Mouse (Mus musculus) liver, embryonic 14.5 days (tissue): Measurements from ENCODE around the gene Phldb2. TPM values are rescaled to one million over a fixed set of nuclear protein-coding genes. Genes with fewer than 3 reads are reported as not detected.

Experiments
- ATAC-seq: fragments of 200-750 bp; cut with Nextera tagmentation; 2 replicates; pipeline ENCODE4 v1.8.0; 2017; ENCODE audit warnings: moderate number of reproducible peaks, mild to moderate bottlenecking, moderate library complexity; ENCODE audit not compliant: insufficient read depth
- DNase-seq, 3 experiments: peaks; one replicate each; pipeline ENCODE4 v3.0.0-alpha.2; 2012 to 2013; ENCODE audit warnings: low read depth in 3 of 3, low spot score in 3 of 3
- H3K27ac ChIP-seq: fragments of 300-500 bp; sonication (generic); 2 replicates; pipeline ENCODE4 v1.5.1; 2014; ENCODE audit warnings: moderate library complexity, mild to moderate bottlenecking, control low read depth, inconsistent platforms
- H3K27me3 ChIP-seq: fragments of 300-500 bp; sonication (generic); 2 replicates; pipeline ENCODE4 v1.6.1; 2014; ENCODE audit warnings: mild to moderate bottlenecking, low read length, moderate library complexity; ENCODE audit not compliant: control insufficient read depth, insufficient read depth
- H3K36me3 ChIP-seq: fragments of 300-500 bp; sonication (generic); replicated peaks from 2 replicates; pipeline ENCODE4 v1.6.1; 2014; ENCODE audit warnings: low read depth; ENCODE audit not compliant: control insufficient read depth, insufficient read depth
- H3K4me1 ChIP-seq, 2 experiments: fragments of 200-500 bp in 1 of 2; fragments of 300-500 bp in 1 of 2; sonication (generic) in 1 of 2; replicated peaks; 2 replicates each; pipeline ENCODE4 v1.6.1; 2012 to 2014; ENCODE audit warnings: antibody characterized with exemption in 1 of 2, inconsistent platforms in 1 of 2, low read length in 1 of 2; ENCODE audit not compliant: control insufficient read depth in 2 of 2, insufficient read depth in 2 of 2
- H3K4me2 ChIP-seq: fragments of 300-500 bp; sonication (generic); 2 replicates; pipeline ENCODE4 v1.6.1; 2014; ENCODE audit warnings: low read depth, mild to moderate bottlenecking, control low read depth, moderate library complexity
- H3K4me3 ChIP-seq, 2 experiments: fragments of 200-500 bp in 1 of 2; fragments of 300-500 bp in 1 of 2; sonication (generic) in 1 of 2; 2 replicates each; pipeline ENCODE4 v1.5.1; 2012 to 2014; ENCODE audit warnings: low read depth in 2 of 2, low read length in 2 of 2, mild to moderate bottlenecking in 2 of 2, control low read depth in 1 of 2, inconsistent platforms in 1 of 2, moderate library complexity in 1 of 2; ENCODE audit not compliant: insufficient read depth in 1 of 2
- H3K9ac ChIP-seq: fragments of 300-500 bp; sonication (generic); replicated peaks from 2 replicates; pipeline ENCODE4 v1.6.1; 2014; ENCODE audit warnings: mild to moderate bottlenecking, control low read depth, moderate library complexity
- H3K9me3 ChIP-seq: fragments of 300-500 bp; sonication (generic); 2 replicates; pipeline ENCODE4 v1.6.1; 2016; ENCODE audit warnings: low read length, mixed read lengths; ENCODE audit not compliant: control insufficient read depth
- CTCF ChIP-seq: IDR thresholded peaks from 2 replicates; pipeline ENCODE4 v1.5.1; 2016; ENCODE audit warnings: antibody characterized with exemption, low read depth, control low read depth
- EP300 ChIP-seq: IDR thresholded peaks from 2 replicates; pipeline ENCODE4 v1.6.1; 2016; ENCODE audit warnings: antibody characterized with exemption, low read depth
- WGBS: fragments of 180-500 bp; shearing (Covaris S2); extraction: QIAGEN DNeasy Blood & Tissue Kit; methylation state at CpG from one replicate; pipeline ENCODE4 v1.1.7; 2014; ENCODE audit not compliant: insufficient replicate concordance; 5-methylcytosine and 5-hydroxymethylcytosine counted together
- polyA plus RNA-seq, 2 experiments: library from polyadenylated mRNA; depleted of rRNA in 1 of 2; stranded (reverse) in 1 of 2; unstranded in 1 of 2; fragments of >200 nt; fragmentation: Nextera tagmentation in 1 of 2; extraction: Ambion mirVana in 1 of 2; gene quantifications; 2 replicates each; pipeline versions ENCODE4 v1.2.1 to v1.2.3; 2012 to 2014

Phldb2 gene
- polyA plus RNA-seq, 2 experiments, result 9.7 to 12.7 TPM

- no peaks in the 10 kb centered on the region for H3K4me1 ChIP-seq
- DNase-seq (no peak), ATAC-seq (no peak)
- H3K4me2 ChIP-seq, result peak within 1 kb of the TSS; percentile 56
- H3K27me3 ChIP-seq, result peaks cover 13% of the 10 kb centered on the region
- H3K27ac ChIP-seq, result no peak within 1 kb of the TSS
- H3K4me3 ChIP-seq, result peak within 1 kb of the TSS; percentile 40 to 54; a peak in 3 of 4 replicates
- H3K9me3 ChIP-seq, result no peaks in the 10 kb centered on the region
- no peaks in the 10 kb centered on the region; the same call in 1 of the 2 replicates for H3K36me3 ChIP-seq
- WGBS, result 5% methylated on average over 30 of the region's 30 CpGs
- no peak for TF ChIP-seq EP300
- TF ChIP-seq CTCF, result no peak
- H3K9ac ChIP-seq, result no peak within 1 kb of the TSS
Measured at GRCm38 (mm10) chr16:45724061-45724741, 229.2 kb downstream of the Phldb2 start, which contains the start of gene Tagln3. Gene Tagln3, minus strand, starts transcription at chr16:45724608.

- no peak for DNase-seq
- no peak for ATAC-seq
- Histone ChIP-seq H3K4me3 (no peak overlapping the region), H3K36me3 (no peaks in the 10 kb centered on the region), H3K4me1 (no peaks in the 10 kb centered on the region), H3K27ac (no peak overlapping the region), H3K4me2 (no peak overlapping the region), H3K27me3 (peaks cover 13% of the 10 kb centered on the region), H3K9me3 (no peaks in the 10 kb centered on the region), H3K9ac (no peak overlapping the region)
- 59% methylated on average over 6 of the region's 6 CpGs for WGBS
- TF ChIP-seq EP300 (no peak), CTCF (no peak)
Measured at GRCm38 (mm10) chr16:45723172-45723901, 230.1 kb downstream of the Phldb2 start.

DNA sequence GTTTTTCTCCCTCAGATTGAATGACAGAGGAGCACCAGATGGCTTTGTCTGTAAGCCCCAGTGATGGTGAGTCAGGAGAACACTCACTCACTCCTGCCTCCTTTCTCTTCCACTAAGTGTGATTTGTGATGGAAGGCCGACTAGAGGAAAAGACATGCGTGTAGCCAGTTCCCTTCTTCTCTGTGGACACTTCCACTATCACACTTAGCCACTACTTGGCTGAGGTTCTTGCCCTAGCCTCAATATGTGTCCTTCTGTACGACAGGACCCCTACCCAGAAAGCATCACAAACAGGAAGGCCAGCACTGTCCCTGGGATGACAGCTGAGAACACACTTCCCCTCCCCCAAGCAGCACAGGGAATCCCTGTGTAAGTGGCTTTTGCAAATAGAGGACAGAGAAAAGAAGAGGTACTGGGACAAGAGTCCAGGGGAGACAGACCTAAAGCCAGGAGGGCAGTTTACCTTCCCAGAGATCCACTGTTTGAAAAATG is 230.9 kb downstream of the Phldb2 start:
- H3K4me3 ChIP-seq, result no peak overlapping the region

DNA sequence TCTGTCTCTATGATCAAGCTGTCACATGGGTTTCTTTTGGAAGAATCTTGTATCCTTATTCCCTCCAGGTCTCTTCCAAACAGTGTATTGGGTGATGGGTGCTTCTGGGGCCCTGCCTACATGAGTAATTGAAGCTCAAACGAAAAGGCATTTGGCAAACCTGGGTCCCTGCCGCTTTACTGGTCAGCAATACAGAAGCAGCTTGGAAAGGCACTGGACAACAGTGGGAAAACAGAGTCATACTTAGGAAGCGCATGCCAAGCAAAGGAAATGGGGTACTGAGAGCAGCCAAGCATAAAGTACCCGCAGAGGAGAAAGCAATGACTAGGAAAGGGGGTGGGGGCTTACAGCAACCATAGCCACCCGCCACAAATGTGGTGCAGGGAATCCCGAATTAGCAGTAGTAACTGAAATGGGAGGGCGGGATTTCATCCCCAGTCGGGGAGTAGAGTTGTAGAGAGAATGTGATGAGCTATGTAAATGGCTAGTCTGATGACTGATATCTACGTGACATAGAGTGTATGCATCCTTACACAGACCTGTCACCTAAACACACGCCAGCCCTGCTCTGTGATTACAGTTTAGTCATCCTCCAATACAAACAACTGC is 233.3 kb downstream of the Phldb2 start:
- TF ChIP-seq EP300, result no peak
- no peak for TF ChIP-seq CTCF
- WGBS, result 68% methylated on average over 10 of the region's 10 CpGs
- Histone ChIP-seq H3K9ac (no peak overlapping the region), H3K9me3 (no peaks in the 10 kb centered on the region), H3K27me3 (peaks cover 13% of the 10 kb centered on the region), H3K4me1 (no peaks in the 10 kb centered on the region), H3K4me2 (no peak overlapping the region), H3K27ac (no peak overlapping the region), H3K4me3 (no peak overlapping the region), H3K36me3 (no peaks in the 10 kb centered on the region)
- DNase-seq (no peak), ATAC-seq (no peak)

More for the DNA sequence above, 230.9 kb downstream of the Phldb2 start:
- Histone ChIP-seq H3K4me1 (no peaks in the 10 kb centered on the region), H3K27me3 (peaks cover 13% of the 10 kb centered on the region), H3K9ac (no peak overlapping the region), H3K4me2 (no peak overlapping the region), H3K27ac (no peak overlapping the region), H3K36me3 (no peaks in the 10 kb centered on the region), H3K9me3 (no peaks in the 10 kb centered on the region)
- DNase-seq, result no peak
- WGBS, result 45% methylated on average over 3 of the region's 3 CpGs
- TF ChIP-seq EP300 (no peak), CTCF (no peak)
- no peak for ATAC-seq

- no peak overlapping the region for H3K4me3 ChIP-seq
- no peaks in the 10 kb centered on the region for H3K36me3 ChIP-seq
- no peak for ATAC-seq
- no peak overlapping the region for H3K9ac ChIP-seq
- H3K27me3 ChIP-seq, result no peaks in the 10 kb centered on the region
- H3K9me3 ChIP-seq, result no peaks in the 10 kb centered on the region
- TF ChIP-seq CTCF, result no peak
- TF ChIP-seq EP300, result no peak
- 70% methylated on average over 4 of the region's 4 CpGs for WGBS
- no peaks in the 10 kb centered on the region for H3K4me1 ChIP-seq
- no peak overlapping the region for H3K27ac ChIP-seq
- DNase-seq, result no peak
- H3K4me2 ChIP-seq, result no peak overlapping the region
Measured at GRCm38 (mm10) chr16:45718296-45718695, 235.1 kb downstream of the Phldb2 start.
